Mouse (Mus musculus): Measurements from ENCODE around the gene Rpl32.

The Rpl32 gene

GRCm38 (mm10) chr6:115815041-115815440, 6.5 kb upstream of the Rpl32 start:
- no peak for DNase-seq (ENCODE audit: low spot score in 2 of 2)

GRCm38 (mm10) chr6:115814104-115814503, 5.6 kb upstream of the Rpl32 start:
- DNase-seq (ENCODE audit: low spot score in 2 of 2), result no peak

- DNase-seq (ENCODE audit: low spot score in 2 of 2), result no peak
Measured at GRCm38 (mm10) chr6:115811606-115812005, 3.1 kb upstream of the Rpl32 start.

- DNase-seq (ENCODE audit: low spot score in 2 of 2), result no peak
Measured at GRCm38 (mm10) chr6:115808196-115808487, 405 bp downstream of the Rpl32 start.

- no peak for DNase-seq (ENCODE audit: low spot score in 2 of 2)
Measured at GRCm38 (mm10) chr6:115807464-115808195, 917 bp downstream of the Rpl32 start.

- no peak for DNase-seq (ENCODE audit: low spot score in 2 of 2)
Measured at GRCm38 (mm10) chr6:115804432-115805192, 3.9 kb downstream of the Rpl32 start.

GRCm38 (mm10) chr6:115803541-115804382, 4.8 kb downstream of the Rpl32 start:
- peak; percentile 50 to 66 for DNase-seq (ENCODE audit: low spot score in 2 of 2)

- no peak for DNase-seq (ENCODE audit: low spot score in 2 of 2)
Measured at GRCm38 (mm10) chr6:115801811-115802210, 6.7 kb downstream of the Rpl32 start.

GRCm38 (mm10) chr6:115792691-115793215, 15.8 kb downstream of the Rpl32 start:
- no peak for DNase-seq (ENCODE audit: low spot score in 2 of 2)

- DNase-seq (ENCODE audit: low spot score in 2 of 2), result no peak
Measured at GRCm38 (mm10) chr6:115791842-115792686, 16.5 kb downstream of the Rpl32 start.

- DNase-seq (ENCODE audit: low spot score in 2 of 2), result no peak
Measured at GRCm38 (mm10) chr6:115791016-115791415, 17.5 kb downstream of the Rpl32 start.

- no peak for DNase-seq (ENCODE audit: low spot score in 2 of 2)
Measured at GRCm38 (mm10) chr6:115782781-115783180, 25.8 kb downstream of the Rpl32 start.

- no peak for DNase-seq (ENCODE audit: low spot score in 2 of 2)
Measured at GRCm38 (mm10) chr6:115776363-115776762, 32.2 kb downstream of the Rpl32 start.

- no peak for DNase-seq (ENCODE audit: low spot score in 2 of 2)
Measured at GRCm38 (mm10) chr6:115775838-115776237, 32.7 kb downstream of the Rpl32 start.

- DNase-seq (ENCODE audit: low spot score in 2 of 2), result no peak
Measured at GRCm38 (mm10) chr6:115774501-115774921, 34.0 kb downstream of the Rpl32 start, which contains the start of gene Cand2. Gene Cand2, plus strand, starts transcription at chr6:115774538.

- DNase-seq (ENCODE audit: low spot score in 2 of 2), result no peak
Measured at GRCm38 (mm10) chr6:115773966-115774413, 34.6 kb downstream of the Rpl32 start.

- DNase-seq (ENCODE audit: low spot score in 2 of 2), result no peak
Measured at GRCm38 (mm10) chr6:115772604-115773003, 35.9 kb downstream of the Rpl32 start.

- DNase-seq (ENCODE audit: low spot score in 2 of 2), result no peak
Measured at GRCm38 (mm10) chr6:115772201-115772600, 36.3 kb downstream of the Rpl32 start.

- DNase-seq (ENCODE audit: low spot score in 2 of 2), result no peak
Measured at GRCm38 (mm10) chr6:115770852-115771251, 37.7 kb downstream of the Rpl32 start.

- no peak for DNase-seq (ENCODE audit: low spot score in 2 of 2)
Measured at GRCm38 (mm10) chr6:115770059-115770670, 38.4 kb downstream of the Rpl32 start.

GRCm38 (mm10) chr6:115768207-115768606, 40.3 kb downstream of the Rpl32 start:
- no peak for DNase-seq (ENCODE audit: low spot score in 2 of 2)
